Mouse (Mus musculus): ENCODE data around the gene Srp68.

Gene Srp68

GRCm38 (mm10) chr11:116274045-116274666, at the start of gene Srp68:
TSS of gene Srp68 (minus strand) at chr11:116274217.
- DNase-seq (ENCODE audit: low spot score) = peak; percentile 81

- peak; percentile 71 for DNase-seq (ENCODE audit: low spot score)
Measured at GRCm38 (mm10) chr11:116318719-116319659, 45.0 kb upstream of the Srp68 start.

GRCm38 (mm10) chr11:116312359-116312758, 38.3 kb upstream of the Srp68 start:
- DNase-seq (ENCODE audit: low spot score) = no peak

- DNase-seq (ENCODE audit: low spot score) = no peak
Measured at GRCm38 (mm10) chr11:116311169-116311568, 37.2 kb upstream of the Srp68 start.

GRCm38 (mm10) chr11:116309601-116310000, 35.6 kb upstream of the Srp68 start:
- DNase-seq (ENCODE audit: low spot score) = no peak

- peak; percentile 44 for DNase-seq (ENCODE audit: low spot score)
Measured at GRCm38 (mm10) chr11:116307762-116308531, 33.9 kb upstream of the Srp68 start.

GRCm38 (mm10) chr11:116307019-116307725, 33.2 kb upstream of the Srp68 start, which contains the start of gene Exoc7:
TSS of gene Exoc7 (minus strand) at chr11:116307233.
- DNase-seq (ENCODE audit: low spot score) = peak; percentile 29

GRCm38 (mm10) chr11:116306126-116306982, 32.3 kb upstream of the Srp68 start:
- peak; percentile 92 for DNase-seq (ENCODE audit: low spot score)

- DNase-seq (ENCODE audit: low spot score) = no peak
Measured at GRCm38 (mm10) chr11:116305423-116305822, 31.4 kb upstream of the Srp68 start.

GRCm38 (mm10) chr11:116298621-116299020, 24.6 kb upstream of the Srp68 start:
- no peak for DNase-seq (ENCODE audit: low spot score)

GRCm38 (mm10) chr11:116298221-116298620, 24.2 kb upstream of the Srp68 start:
- DNase-seq (ENCODE audit: low spot score) = no peak

GRCm38 (mm10) chr11:116297017-116297416, 23.0 kb upstream of the Srp68 start:
- DNase-seq (ENCODE audit: low spot score) = no peak

GRCm38 (mm10) chr11:116296191-116296734, 22.2 kb upstream of the Srp68 start:
- no peak for DNase-seq (ENCODE audit: low spot score)

- peak; percentile 68 for DNase-seq (ENCODE audit: low spot score)
Measured at GRCm38 (mm10) chr11:116294319-116294718, 20.3 kb upstream of the Srp68 start.

- DNase-seq (ENCODE audit: low spot score) = no peak
Measured at GRCm38 (mm10) chr11:116293538-116294137, 19.6 kb upstream of the Srp68 start.

- no peak for DNase-seq (ENCODE audit: low spot score)
Measured at GRCm38 (mm10) chr11:116292401-116292800, 18.4 kb upstream of the Srp68 start.

GRCm38 (mm10) chr11:116290556-116290955, 16.5 kb upstream of the Srp68 start:
- no peak for DNase-seq (ENCODE audit: low spot score)

- no peak for DNase-seq (ENCODE audit: low spot score)
Measured at GRCm38 (mm10) chr11:116287351-116287750, 13.3 kb upstream of the Srp68 start.

GRCm38 (mm10) chr11:116285770-116286191, 11.8 kb upstream of the Srp68 start:
- no peak for DNase-seq (ENCODE audit: low spot score)

- no peak for DNase-seq (ENCODE audit: low spot score)
Measured at GRCm38 (mm10) chr11:116283982-116284381, 10.0 kb upstream of the Srp68 start.

Data from c-Kit-positive CD71-positive TER-119-positive erythroid progenitor cells, embryonic 14.5 days (primary cell).